Mouse (Mus musculus) stomach, embryonic 14.5 days (tissue): ENCODE results near the gene Nectin4. TPM values are rescaled to one million over a fixed set of nuclear protein-coding genes. Genes with fewer than 3 reads are reported as not detected.

Source experiments
- polyA plus RNA-seq: library from polyadenylated mRNA; unstranded; fragments of >200 nt; fragmentation: Nextera tagmentation; extraction: Ambion mirVana; gene quantifications from 2 replicates; pipeline ENCODE4 v1.2.1, GENCODE M21; 2014

Gene Nectin4
- polyA plus RNA-seq, 1 experiment from 2014 or later = 13.7 TPM

Other genes starting within 250 kb of the Nectin4 start
- 297 and 311 TPM in 2 replicates for gene Sdhc, start 219.5 kb upstream of the Nectin4 start, polyA plus RNA-seq
- gene Mpz, start 219.4 kb upstream of the Nectin4 start, polyA plus RNA-seq = 1.9 and 2.0 TPM in 2 replicates
- gene Pcp4l1, start 173.8 kb upstream of the Nectin4 start, polyA plus RNA-seq = 35.6 and 39.6 TPM in 2 replicates
- gene Nr1i3, start 156.1 kb upstream of the Nectin4 start, polyA plus RNA-seq = 0.17 and 0.30 TPM in 2 replicates
- gene Tomm40l, start 147.6 kb upstream of the Nectin4 start, polyA plus RNA-seq = 25.0 and 28.2 TPM in 2 replicates
- 3.9 and 7.3 TPM in 2 replicates for gene Apoa2, start 145.0 kb upstream of the Nectin4 start, polyA plus RNA-seq
- gene Fcer1g, start 135.7 kb upstream of the Nectin4 start, polyA plus RNA-seq = 52.5 and 58.4 TPM in 2 replicates
- gene Adamts4, start 119.7 kb upstream of the Nectin4 start, polyA plus RNA-seq = 5.3 and 6.3 TPM in 2 replicates
- gene Ndufs2, start 118.7 kb upstream of the Nectin4 start, polyA plus RNA-seq = 219 and 234 TPM in 2 replicates
- gene B4galt3, start 99.8 kb upstream of the Nectin4 start, polyA plus RNA-seq = 81.1 and 87.0 TPM in 2 replicates
- gene Ppox, start 88.9 kb upstream of the Nectin4 start, polyA plus RNA-seq = 56.7 and 57.7 TPM in 2 replicates
- gene Usp21, start 82.1 kb upstream of the Nectin4 start, polyA plus RNA-seq = 68.8 and 70.6 TPM in 2 replicates
- 118 and 130 TPM in 2 replicates for gene Ufc1, start 75.1 kb upstream of the Nectin4 start, polyA plus RNA-seq
- gene Dedd, start 41.0 kb upstream of the Nectin4 start, polyA plus RNA-seq = 48.8 and 54.1 TPM in 2 replicates
- 37.1 and 40.8 TPM in 2 replicates for gene Nit1, start 24.5 kb upstream of the Nectin4 start, polyA plus RNA-seq
- gene Pfdn2, start 24.4 kb upstream of the Nectin4 start, polyA plus RNA-seq = 44.7 TPM in 2 replicates
- 1.5 and 1.6 TPM in 2 replicates for gene Klhdc9, start 9.3 kb upstream of the Nectin4 start, polyA plus RNA-seq
- 0.67 and 1.3 TPM in 2 replicates for gene Arhgap30, start 18.9 kb downstream of the Nectin4 start, polyA plus RNA-seq
- gene Usf1, start 41.2 kb downstream of the Nectin4 start, polyA plus RNA-seq = 85.2 and 95.0 TPM in 2 replicates
- gene Tstd1, start 48.8 kb downstream of the Nectin4 start, polyA plus RNA-seq = 3.0 and 3.1 TPM in 2 replicates
- 119 and 127 TPM in 2 replicates for gene F11r, start 67.4 kb downstream of the Nectin4 start, polyA plus RNA-seq
- gene Alyref2, start 133.4 kb downstream of the Nectin4 start, polyA plus RNA-seq = 14.5 and 14.6 TPM in 2 replicates
- gene Itln1, start 165.2 kb downstream of the Nectin4 start, polyA plus RNA-seq = not detected in 2 replicates
- 0.21 and 0.26 TPM in 2 replicates for gene Cd244a, start 189.1 kb downstream of the Nectin4 start, polyA plus RNA-seq
- gene Ly9, start 237.3 kb downstream of the Nectin4 start, polyA plus RNA-seq = not detected in 2 replicates